Mouse (Mus musculus) heart, postnatal 0 days (tissue): Measurements from ENCODE around the gene Muc20.

Experiments
- CTCF ChIP-seq: IDR thresholded peaks from 2 replicates; pipeline ENCODE4 v1.5.1; 2016; ENCODE audit warnings: antibody characterized with exemption, control low read depth, low read depth
- EP300 ChIP-seq: IDR thresholded peaks from 2 replicates; pipeline ENCODE4 v1.6.1; 2016; ENCODE audit warnings: antibody characterized with exemption, low read depth

DNA sequence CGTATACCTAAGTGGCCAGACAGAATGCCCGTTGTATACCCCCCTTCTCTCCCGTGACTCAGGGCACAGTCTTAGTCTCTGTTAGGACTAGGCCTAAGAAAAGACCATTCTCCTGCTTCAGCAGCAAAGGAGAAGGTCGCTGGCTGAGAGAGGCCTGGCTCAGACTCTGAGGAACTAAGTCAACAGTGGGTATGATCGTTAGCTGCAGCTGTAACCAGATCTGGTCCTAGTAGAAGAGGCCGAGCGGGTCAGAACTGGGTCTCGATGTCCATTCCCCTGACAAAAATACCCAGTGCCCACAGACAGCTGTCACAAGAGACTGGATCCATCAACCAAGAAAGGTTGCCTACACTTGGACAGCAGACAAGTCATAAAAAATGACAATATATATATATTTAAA lies 26.3 kb upstream of the Muc20 start:
- no peak for TF ChIP-seq EP300
- TF ChIP-seq CTCF = no peak
